Mouse (Mus musculus) liver, embryonic 14.5 days (tissue): Measurements from ENCODE around the gene Cers1.

ENCODE experiments used
- CTCF ChIP-seq: IDR thresholded peaks from 2 replicates; pipeline ENCODE4 v1.5.1; 2016; ENCODE audit warnings: antibody characterized with exemption, low read depth, control low read depth
- EP300 ChIP-seq: IDR thresholded peaks from 2 replicates; pipeline ENCODE4 v1.6.1; 2016; ENCODE audit warnings: antibody characterized with exemption, low read depth

GRCm38 (mm10) chr8:70344279-70344678 lies 28.7 kb downstream of the Cers1 start:
- TF ChIP-seq CTCF (no peak), EP300 (no peak)
